Mouse (Mus musculus): Measurements from ENCODE around the gene Fer1l5.

Fer1l5 gene

GRCm38 (mm10) chr1:36379582-36379981 is 7.5 kb downstream of the Fer1l5 start:
- H3K27me3 ChIP-seq (ENCODE audit: insufficient read depth, low read length), result peaks cover 31% of the 10 kb centered on the region
- no peaks in the 10 kb centered on the region for H3K9me3 ChIP-seq (ENCODE audit: low read length)
- H3K4me1 ChIP-seq (replicated peaks; ENCODE audit: low read depth, low read length), result no peaks in the 10 kb centered on the region
- TF ChIP-seq CTCF (conservative IDR thresholded peaks at IDR 0.05; ENCODE audit: low read length) (no peak), POU5F1 (IDR thresholded peaks at IDR 0.05; ENCODE audit: borderline replicate concordance, low read length) (no peak), NANOG (IDR thresholded peaks at IDR 0.05; ENCODE audit: borderline replicate concordance, low read length) (no peak)
- no peaks in the 10 kb centered on the region for H3K36me3 ChIP-seq (ENCODE audit: insufficient read depth, low read length)
- no peak overlapping the region for H3K4me3 ChIP-seq (replicated peaks; ENCODE audit: low read length)

DNA sequence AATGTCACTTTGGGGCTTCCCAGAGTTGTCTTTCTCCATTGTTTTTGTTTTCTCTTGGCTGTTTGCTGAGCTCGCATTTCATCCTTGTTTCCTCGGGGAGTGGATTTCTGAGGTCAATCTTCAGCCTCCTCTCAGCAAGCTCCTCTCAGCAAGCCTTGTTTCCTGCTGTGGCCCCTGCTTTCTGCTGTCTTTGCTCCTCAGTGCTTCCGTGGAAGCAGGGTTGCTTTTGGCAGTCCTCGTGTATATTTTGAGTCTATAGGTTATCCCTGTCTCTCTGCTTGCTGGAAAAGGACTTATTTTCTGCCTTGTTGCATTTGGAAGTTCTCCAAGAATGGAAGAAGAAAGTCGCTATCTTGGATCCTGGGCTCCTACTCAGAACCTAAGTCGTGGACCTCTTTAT is 24.9 kb downstream of the Fer1l5 start:
- peaks cover 7% of the 10 kb centered on the region; the same call in 1 of the 2 replicates for H3K27me3 ChIP-seq (ENCODE audit: insufficient read depth, low read length)
- TF ChIP-seq CTCF (conservative IDR thresholded peaks at IDR 0.05; ENCODE audit: low read length) (no peak), POU5F1 (IDR thresholded peaks at IDR 0.05; ENCODE audit: borderline replicate concordance, low read length) (no peak), NANOG (IDR thresholded peaks at IDR 0.05; ENCODE audit: borderline replicate concordance, low read length) (no peak)
- no peaks in the 10 kb centered on the region for H3K4me1 ChIP-seq (replicated peaks; ENCODE audit: low read depth, low read length)
- no peaks in the 10 kb centered on the region for H3K36me3 ChIP-seq (ENCODE audit: insufficient read depth, low read length)
- no peaks in the 10 kb centered on the region for H3K9me3 ChIP-seq (ENCODE audit: low read length)
- no peak overlapping the region for H3K4me3 ChIP-seq (replicated peaks; ENCODE audit: low read length)

- H3K4me1 ChIP-seq (replicated peaks; ENCODE audit: low read depth, low read length), result no peaks in the 10 kb centered on the region
- H3K27me3 ChIP-seq (ENCODE audit: insufficient read depth, low read length), result peaks cover 7% of the 10 kb centered on the region; the same call in 1 of the 2 replicates
- H3K36me3 ChIP-seq (ENCODE audit: insufficient read depth, low read length), result no peaks in the 10 kb centered on the region
- H3K4me3 ChIP-seq (replicated peaks; ENCODE audit: low read length), result no peak overlapping the region
- peaks cover 10% of the 10 kb centered on the region; the same call in 1 of the 2 replicates for H3K9me3 ChIP-seq (ENCODE audit: low read length)
- TF ChIP-seq POU5F1 (IDR thresholded peaks at IDR 0.05; ENCODE audit: borderline replicate concordance, low read length) (no peak), NANOG (IDR thresholded peaks at IDR 0.05; ENCODE audit: borderline replicate concordance, low read length) (no peak), CTCF (conservative IDR thresholded peaks at IDR 0.05; ENCODE audit: low read length) (no peak)
These were observed 29.4 kb downstream of the Fer1l5 start for GRCm38 (mm10) chr1:36401509-36401908.

DNA sequence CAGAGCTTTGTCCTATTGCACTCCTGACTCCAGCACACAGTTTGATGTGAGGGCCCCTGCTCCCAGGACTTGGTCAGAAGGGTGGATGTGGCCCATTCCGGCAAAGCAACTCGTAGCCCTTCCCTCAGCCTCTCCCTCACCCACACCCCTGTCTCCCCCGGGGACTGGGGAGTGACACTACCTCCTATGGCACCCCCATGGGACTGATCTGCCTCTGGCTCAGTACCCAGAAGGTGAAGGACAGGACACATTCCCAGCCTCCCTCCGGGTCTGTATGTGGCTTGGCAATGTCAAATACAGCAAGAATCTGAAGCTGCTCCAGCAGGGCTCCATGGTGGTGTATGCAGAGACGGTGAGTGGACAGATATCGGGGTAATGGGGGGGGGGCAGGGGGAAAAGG is 32.4 kb downstream of the Fer1l5 start:
- Histone ChIP-seq H3K36me3 (ENCODE audit: insufficient read depth, low read length) (no peaks in the 10 kb centered on the region), H3K9me3 (ENCODE audit: low read length) (peaks cover 10% of the 10 kb centered on the region), H3K27me3 (ENCODE audit: insufficient read depth, low read length) (peaks cover 14% of the 10 kb centered on the region), H3K4me3 (replicated peaks; ENCODE audit: low read length) (no peak overlapping the region), H3K4me1 (replicated peaks; ENCODE audit: low read depth, low read length) (peaks cover 5% of the 10 kb centered on the region)
- TF ChIP-seq POU5F1 (IDR thresholded peaks at IDR 0.05; ENCODE audit: borderline replicate concordance, low read length), result no peak
- TF ChIP-seq NANOG (IDR thresholded peaks at IDR 0.05; ENCODE audit: borderline replicate concordance, low read length), result no peak
- TF ChIP-seq CTCF (conservative IDR thresholded peaks at IDR 0.05; ENCODE audit: low read length), result no peak

DNA sequence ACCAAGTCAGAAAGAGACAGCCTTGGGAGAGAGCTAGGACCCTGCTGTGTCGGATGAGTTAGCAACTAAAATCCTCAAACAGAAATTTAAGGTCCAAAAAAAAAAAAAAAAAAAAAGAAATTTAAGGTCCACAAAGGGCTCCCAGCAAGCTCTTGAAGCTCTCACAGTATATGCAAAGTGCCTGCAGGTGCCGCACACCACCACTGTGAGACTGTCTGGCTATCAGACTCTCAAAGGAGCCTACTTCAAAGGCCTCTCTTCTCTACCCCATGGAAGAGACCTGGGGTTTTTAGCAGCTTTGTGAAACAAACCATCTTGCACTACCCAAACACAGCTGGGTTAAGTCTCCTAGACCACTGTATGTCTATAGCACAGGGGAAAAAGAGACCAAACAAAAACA is 57.4 kb downstream of the Fer1l5 start:
- peaks cover 98% of the 10 kb centered on the region for H3K36me3 ChIP-seq (ENCODE audit: insufficient read depth, low read length)
- peaks cover 5% of the 10 kb centered on the region for H3K4me1 ChIP-seq (replicated peaks; ENCODE audit: low read depth, low read length)
- no peak for TF ChIP-seq POU5F1 (IDR thresholded peaks at IDR 0.05; ENCODE audit: borderline replicate concordance, low read length)
- no peak for TF ChIP-seq CTCF (conservative IDR thresholded peaks at IDR 0.05; ENCODE audit: low read length)
- TF ChIP-seq NANOG (IDR thresholded peaks at IDR 0.05; ENCODE audit: borderline replicate concordance, low read length), result no peak
- H3K27me3 ChIP-seq (ENCODE audit: insufficient read depth, low read length), result no peaks in the 10 kb centered on the region
- no peaks in the 10 kb centered on the region for H3K9me3 ChIP-seq (ENCODE audit: low read length)
- H3K4me3 ChIP-seq (replicated peaks; ENCODE audit: low read length), result no peak overlapping the region

DNA sequence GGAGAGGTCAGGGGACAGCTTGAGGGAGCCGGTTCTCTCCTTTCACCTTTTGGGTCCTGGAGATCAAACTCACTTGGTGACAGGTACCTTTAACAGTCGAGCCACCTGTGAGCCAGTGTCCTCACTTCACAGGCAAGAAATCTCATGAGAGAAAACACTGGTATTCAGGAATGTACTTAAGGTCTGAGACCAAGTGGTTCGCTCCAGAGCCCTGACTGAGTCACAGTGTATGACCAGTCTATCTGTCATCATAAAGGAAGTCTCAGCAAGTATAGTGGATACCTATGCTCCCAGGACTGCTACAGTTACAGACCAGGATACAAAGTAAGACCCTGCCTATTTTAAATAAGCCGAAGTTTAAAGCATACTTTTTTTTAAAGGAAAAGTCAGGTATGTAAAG is 60.9 kb downstream of the Fer1l5 start:
- peaks cover 98% of the 10 kb centered on the region for H3K36me3 ChIP-seq (ENCODE audit: insufficient read depth, low read length)
- H3K9me3 ChIP-seq (ENCODE audit: low read length), result no peaks in the 10 kb centered on the region
- no peak overlapping the region for H3K4me3 ChIP-seq (replicated peaks; ENCODE audit: low read length)
- peaks cover 5% of the 10 kb centered on the region for H3K4me1 ChIP-seq (replicated peaks; ENCODE audit: low read depth, low read length)
- no peaks in the 10 kb centered on the region for H3K27me3 ChIP-seq (ENCODE audit: insufficient read depth, low read length)
- no peak for TF ChIP-seq NANOG (IDR thresholded peaks at IDR 0.05; ENCODE audit: borderline replicate concordance, low read length)
- TF ChIP-seq CTCF (conservative IDR thresholded peaks at IDR 0.05; ENCODE audit: low read length), result no peak
- TF ChIP-seq POU5F1 (IDR thresholded peaks at IDR 0.05; ENCODE audit: borderline replicate concordance, low read length), result no peak

DNA sequence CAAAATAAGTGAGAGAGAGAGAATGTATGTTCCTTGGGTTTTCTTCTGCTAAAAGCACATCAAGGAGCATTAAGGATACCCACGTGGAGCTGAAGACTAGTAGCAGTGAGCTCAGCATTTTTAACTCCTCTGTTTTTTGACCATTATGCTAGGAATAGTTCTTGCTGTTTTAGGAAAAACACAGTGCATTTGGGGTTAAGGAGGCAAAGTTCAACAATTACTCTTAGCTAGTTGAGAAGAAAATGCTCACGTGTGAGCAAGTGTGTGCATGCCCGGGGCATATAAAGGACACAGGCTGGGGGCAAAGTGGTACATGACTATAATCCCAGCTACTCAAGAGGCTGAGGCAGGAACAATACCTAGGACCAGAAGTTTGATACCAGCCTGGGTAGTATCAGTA is 61.5 kb downstream of the Fer1l5 start:
- no peaks in the 10 kb centered on the region for H3K27me3 ChIP-seq (ENCODE audit: insufficient read depth, low read length)
- no peak for TF ChIP-seq NANOG (IDR thresholded peaks at IDR 0.05; ENCODE audit: borderline replicate concordance, low read length)
- peaks cover 98% of the 10 kb centered on the region for H3K36me3 ChIP-seq (ENCODE audit: insufficient read depth, low read length)
- H3K9me3 ChIP-seq (ENCODE audit: low read length), result no peaks in the 10 kb centered on the region
- no peak overlapping the region for H3K4me3 ChIP-seq (replicated peaks; ENCODE audit: low read length)
- peaks cover 5% of the 10 kb centered on the region for H3K4me1 ChIP-seq (replicated peaks; ENCODE audit: low read depth, low read length)

DNA sequence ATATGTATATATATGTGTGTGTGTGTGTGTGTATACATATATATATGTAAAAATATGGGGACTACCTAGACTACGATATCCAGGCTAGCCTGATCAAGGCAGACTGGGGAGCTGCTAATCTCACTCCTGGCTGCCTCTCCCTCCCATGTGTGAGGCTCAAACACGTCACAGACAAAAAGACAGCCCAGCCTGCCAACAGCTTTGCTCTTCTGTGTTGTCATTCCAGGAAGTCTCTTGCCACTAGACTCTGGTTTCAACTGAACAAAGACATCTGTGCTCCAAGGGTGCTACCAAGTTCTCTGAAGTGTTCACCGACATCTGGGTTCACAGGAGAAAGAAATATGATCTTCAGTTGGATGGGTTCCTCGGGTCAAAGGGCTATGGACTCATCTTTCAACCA is 63.0 kb downstream of the Fer1l5 start:
- peaks cover 3% of the 10 kb centered on the region for H3K4me1 ChIP-seq (replicated peaks; ENCODE audit: low read depth, low read length)
- no peaks in the 10 kb centered on the region for H3K9me3 ChIP-seq (ENCODE audit: low read length)
- no peaks in the 10 kb centered on the region for H3K27me3 ChIP-seq (ENCODE audit: insufficient read depth, low read length)
- no peak overlapping the region for H3K4me3 ChIP-seq (replicated peaks; ENCODE audit: low read length)
- peaks cover 98% of the 10 kb centered on the region for H3K36me3 ChIP-seq (ENCODE audit: insufficient read depth, low read length)
- TF ChIP-seq CTCF (conservative IDR thresholded peaks at IDR 0.05; ENCODE audit: low read length), result no peak
- TF ChIP-seq NANOG (IDR thresholded peaks at IDR 0.05; ENCODE audit: borderline replicate concordance, low read length), result no peak
- TF ChIP-seq POU5F1 (IDR thresholded peaks at IDR 0.05; ENCODE audit: borderline replicate concordance, low read length), result no peak

DNA sequence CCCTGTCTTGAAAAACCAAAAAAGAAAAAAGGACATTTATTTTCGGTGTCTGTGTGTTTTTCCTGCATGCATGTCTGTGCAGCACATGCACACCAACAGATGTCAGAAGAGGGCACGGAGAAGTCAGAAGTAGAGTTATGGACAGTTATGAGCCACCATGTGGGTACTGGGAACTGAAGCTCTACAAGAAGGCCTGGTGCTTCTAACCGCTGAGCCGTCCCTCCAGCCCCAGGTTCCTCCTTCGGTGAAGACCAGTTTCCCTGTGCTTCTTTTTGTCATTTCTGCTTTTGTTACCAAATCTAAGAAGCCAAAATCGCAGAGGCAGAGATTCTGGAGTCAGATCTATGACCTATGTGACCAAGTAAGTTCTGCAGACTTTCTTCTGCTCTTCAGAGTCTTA is 64.4 kb downstream of the Fer1l5 start:
- Histone ChIP-seq H3K9me3 (ENCODE audit: low read length) (no peaks in the 10 kb centered on the region), H3K4me1 (replicated peaks; ENCODE audit: low read depth, low read length) (no peaks in the 10 kb centered on the region), H3K36me3 (ENCODE audit: insufficient read depth, low read length) (peaks cover 95% of the 10 kb centered on the region), H3K4me3 (replicated peaks; ENCODE audit: low read length) (no peak overlapping the region), H3K27me3 (ENCODE audit: insufficient read depth, low read length) (no peaks in the 10 kb centered on the region)
- TF ChIP-seq CTCF (conservative IDR thresholded peaks at IDR 0.05; ENCODE audit: low read length), result no peak
- no peak for TF ChIP-seq NANOG (IDR thresholded peaks at IDR 0.05; ENCODE audit: borderline replicate concordance, low read length)
- no peak for TF ChIP-seq POU5F1 (IDR thresholded peaks at IDR 0.05; ENCODE audit: borderline replicate concordance, low read length)
